Mouse (Mus musculus) limb, embryonic 11.5 days (tissue): ENCODE data around the gene Nmur2. TPM values are rescaled to one million over a fixed set of nuclear protein-coding genes. Genes with fewer than 3 reads are reported as not detected.

Experiments
- ATAC-seq: fragments of 200-750 bp; cut with Nextera tagmentation; 2 replicates; pipeline ENCODE4 v1.8.0; 2017; ENCODE audit warnings: low read depth; ENCODE audit not compliant: insufficient number of reproducible peaks, low FRiP score, low TSS enrichment
- DNase-seq: peaks from one replicate; pipeline ENCODE4 v3.0.0-alpha.2; 2015; ENCODE audit warnings: low spot score
- H3K27ac ChIP-seq: fragments of 300-500 bp; sonication (generic); replicated peaks from 2 replicates; pipeline ENCODE4 v1.5.1; 2014; ENCODE audit warnings: low read depth, mild to moderate bottlenecking, low read length
- H3K27me3 ChIP-seq: fragments of 300-500 bp; sonication (generic); 2 replicates; pipeline ENCODE4 v1.6.1; 2014; ENCODE audit warnings: mild to moderate bottlenecking, low read length, mixed read lengths; ENCODE audit not compliant: control insufficient read depth, insufficient read depth
- H3K36me3 ChIP-seq: fragments of 300-500 bp; sonication (generic); 2 replicates; pipeline ENCODE4 v1.6.1; 2014; ENCODE audit warnings: mild to moderate bottlenecking, low read length, moderate library complexity, mixed read lengths; ENCODE audit not compliant: control insufficient read depth, insufficient read depth
- H3K4me1 ChIP-seq: fragments of 300-500 bp; sonication (generic); 2 replicates; pipeline ENCODE4 v1.6.1; 2014; ENCODE audit warnings: low read length, mixed read lengths; ENCODE audit not compliant: control insufficient read depth, insufficient read depth
- H3K4me2 ChIP-seq: fragments of 300-500 bp; sonication (generic); 2 replicates; pipeline ENCODE4 v1.6.1; 2014; ENCODE audit warnings: low read depth, mild to moderate bottlenecking, moderate library complexity; ENCODE audit not compliant: severe bottlenecking
- H3K4me3 ChIP-seq: fragments of 300-500 bp; sonication (generic); 2 replicates; pipeline ENCODE4 v1.5.1; 2014; ENCODE audit warnings: low read depth, low read length
- H3K9ac ChIP-seq: fragments of 300-500 bp; sonication (generic); 2 replicates; pipeline ENCODE4 v1.6.1; 2014; ENCODE audit warnings: mild to moderate bottlenecking, low read length
- H3K9me3 ChIP-seq: fragments of 300-500 bp; sonication (generic); 2 replicates; pipeline ENCODE4 v1.6.1; 2016; ENCODE audit warnings: low read length; ENCODE audit not compliant: control insufficient read depth
- WGBS: fragments of 180-500 bp; shearing (Covaris S2); extraction: QIAGEN DNeasy Blood & Tissue Kit; methylation state at CpG from one replicate; pipeline ENCODE4 v1.1.7; 2014; 5-methylcytosine and 5-hydroxymethylcytosine counted together
- polyA plus RNA-seq: library from polyadenylated mRNA; unstranded; fragments of >200 nt; fragmentation: Nextera tagmentation; extraction: Ambion mirVana; gene quantifications from 2 replicates; pipeline ENCODE4 v1.2.1, GENCODE M21; 2014

Gene Nmur2
- polyA plus RNA-seq: not detected in 2 replicates

DNA sequence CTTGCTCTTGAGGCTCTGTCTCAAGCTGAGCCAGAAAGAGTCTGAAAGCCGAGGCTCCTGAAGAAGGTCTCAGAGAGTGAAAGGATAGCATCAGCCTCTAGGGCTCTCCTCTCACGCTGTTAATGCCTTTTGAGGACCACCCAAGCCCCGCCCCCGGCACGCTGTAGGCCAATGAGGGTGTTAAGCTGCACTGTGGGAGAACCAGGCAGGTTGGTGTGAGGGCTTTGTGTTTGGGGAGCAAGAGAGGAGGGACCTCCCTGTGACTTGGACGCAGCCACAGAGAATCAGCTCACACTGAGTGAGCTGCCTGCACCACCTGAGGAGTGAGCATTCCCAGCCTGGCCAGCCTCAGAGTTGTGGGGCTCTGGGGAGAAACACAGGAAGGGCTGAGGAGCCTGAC lies at the start of gene Nmur2:
Gene Nmur2, minus strand, starts transcription at position 94 of the 400 bp plus-strand sequence.
- Histone ChIP-seq H3K9ac (no peak within 1 kb of the TSS), H3K27ac (no peak within 1 kb of the TSS), H3K4me2 (no peak within 1 kb of the TSS), H3K4me3 (no peak within 1 kb of the TSS), H3K36me3 (no peaks in the 10 kb centered on the region), H3K9me3 (no peaks in the 10 kb centered on the region), H3K27me3 (no peaks in the 10 kb centered on the region), H3K4me1 (no peaks in the 10 kb centered on the region)
- ATAC-seq (no peak), DNase-seq (peak; percentile 35)
- WGBS: 2% methylated on average over 6 of the region's 6 CpGs

DNA sequence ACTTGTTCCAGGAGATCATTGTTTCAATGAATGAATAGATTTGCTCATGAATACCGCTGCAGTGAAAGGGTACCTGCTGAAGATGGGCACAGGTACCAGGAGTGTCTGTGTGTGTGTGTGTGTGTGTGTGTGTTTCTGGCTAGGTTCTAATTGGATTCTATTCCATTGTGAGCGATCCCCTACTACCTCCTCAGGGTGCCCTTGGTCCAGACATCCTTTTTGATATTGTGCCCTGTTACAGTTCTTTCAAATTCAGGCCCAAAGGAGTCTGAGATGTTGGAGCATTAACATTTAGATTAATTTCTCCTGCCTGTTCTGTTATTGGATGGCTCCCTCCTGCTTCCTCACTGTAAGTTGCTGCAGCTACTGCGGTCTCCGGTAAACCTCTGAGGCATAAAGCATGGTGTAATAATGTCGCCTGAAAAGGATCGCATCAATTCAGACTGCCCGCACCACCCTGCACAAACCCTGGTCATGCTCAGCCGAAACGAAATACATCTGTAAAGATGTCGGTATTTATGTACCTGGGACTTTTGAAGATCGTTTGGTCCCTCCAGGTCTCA lies 48.4 kb upstream of the Nmur2 start:
- WGBS: 83% methylated on average over 11 of the region's 11 CpGs
- Histone ChIP-seq H3K9ac (no peak overlapping the region), H3K27me3 (no peaks in the 10 kb centered on the region), H3K27ac (no peak overlapping the region), H3K4me3 (no peak overlapping the region), H3K4me1 (no peaks in the 10 kb centered on the region), H3K4me2 (no peak overlapping the region), H3K36me3 (no peaks in the 10 kb centered on the region), H3K9me3 (no peaks in the 10 kb centered on the region)
- ATAC-seq: no peak
- DNase-seq: no peak

GRCm38 (mm10) chr11:56072131-56072530 lies 31.3 kb upstream of the Nmur2 start:
- H3K4me1 ChIP-seq: no peaks in the 10 kb centered on the region
- H3K9me3 ChIP-seq: no peaks in the 10 kb centered on the region
- no peak overlapping the region for H3K4me2 ChIP-seq
- H3K36me3 ChIP-seq: no peaks in the 10 kb centered on the region
- no peak for ATAC-seq
- H3K27ac ChIP-seq: no peak overlapping the region
- no peak overlapping the region for H3K4me3 ChIP-seq
- H3K9ac ChIP-seq: no peak overlapping the region
- no peaks in the 10 kb centered on the region for H3K27me3 ChIP-seq
- 58% methylated on average over 7 of the region's 7 CpGs for WGBS
- DNase-seq: no peak

- Histone ChIP-seq H3K4me2 (no peak overlapping the region), H3K9ac (no peak overlapping the region), H3K9me3 (no peaks in the 10 kb centered on the region), H3K4me1 (0 out of 2 replicates have a peak, but pooled peaks cover 2% of the 10 kb centered on the region), H3K27ac (no peak overlapping the region), H3K4me3 (no peak overlapping the region), H3K27me3 (no peaks in the 10 kb centered on the region), H3K36me3 (no peaks in the 10 kb centered on the region)
- no peak for ATAC-seq
- DNase-seq: no peak
- 87% methylated on average over 2 of the region's 2 CpGs for WGBS
These were observed 28.8 kb upstream of the Nmur2 start for GRCm38 (mm10) chr11:56069658-56070057.

GRCm38 (mm10) chr11:56065147-56065546 lies 24.3 kb upstream of the Nmur2 start:
- no peak for DNase-seq
- 95% methylated on average over 2 of the region's 2 CpGs for WGBS
- Histone ChIP-seq H3K27ac (no peak overlapping the region), H3K9me3 (no peaks in the 10 kb centered on the region), H3K4me3 (no peak overlapping the region), H3K4me1 (0 out of 2 replicates have a peak, but pooled peaks cover 3% of the 10 kb centered on the region), H3K9ac (no peak overlapping the region), H3K36me3 (no peaks in the 10 kb centered on the region), H3K4me2 (no peak overlapping the region), H3K27me3 (no peaks in the 10 kb centered on the region)
- ATAC-seq: no peak

GRCm38 (mm10) chr11:56064575-56064974 lies 23.8 kb upstream of the Nmur2 start:
- Histone ChIP-seq H3K36me3 (no peaks in the 10 kb centered on the region), H3K4me1 (0 out of 2 replicates have a peak, but pooled peaks cover 3% of the 10 kb centered on the region), H3K27ac (no peak overlapping the region), H3K9me3 (no peaks in the 10 kb centered on the region), H3K4me3 (no peak overlapping the region), H3K27me3 (no peaks in the 10 kb centered on the region), H3K4me2 (no peak overlapping the region), H3K9ac (no peak overlapping the region)
- ATAC-seq: no peak
- 43% methylated on average over 4 of the region's 4 CpGs for WGBS
- DNase-seq: no peak

DNA sequence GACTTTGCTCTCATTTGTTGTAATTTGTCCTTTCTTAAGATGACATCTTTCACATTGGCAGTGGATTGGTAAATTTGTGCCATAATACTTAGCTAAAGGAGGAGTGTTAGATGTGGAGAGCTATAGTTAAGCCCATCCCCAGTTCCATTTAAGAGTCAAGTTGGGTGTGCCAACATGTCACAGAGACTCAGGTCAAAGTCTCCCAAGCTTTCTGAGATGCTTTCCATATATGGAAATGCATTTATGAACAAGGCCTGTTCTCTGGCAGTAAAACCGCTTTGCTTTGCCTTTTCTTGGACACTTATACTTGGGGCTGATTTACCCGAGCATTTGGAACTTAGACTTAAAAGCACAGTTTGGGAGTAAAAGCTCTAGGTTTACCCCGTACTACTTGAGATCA lies 18.4 kb upstream of the Nmur2 start:
- H3K4me3 ChIP-seq: no peak overlapping the region
- DNase-seq (no peak), ATAC-seq (no peak)
- H3K9ac ChIP-seq: no peak overlapping the region
- H3K36me3 ChIP-seq: no peaks in the 10 kb centered on the region
- no peaks in the 10 kb centered on the region for H3K9me3 ChIP-seq
- H3K4me1 ChIP-seq: no peaks in the 10 kb centered on the region
- no peak overlapping the region for H3K4me2 ChIP-seq
- no peak overlapping the region for H3K27ac ChIP-seq
- H3K27me3 ChIP-seq: no peaks in the 10 kb centered on the region
- 74% methylated on average over 3 of the region's 3 CpGs for WGBS

DNA sequence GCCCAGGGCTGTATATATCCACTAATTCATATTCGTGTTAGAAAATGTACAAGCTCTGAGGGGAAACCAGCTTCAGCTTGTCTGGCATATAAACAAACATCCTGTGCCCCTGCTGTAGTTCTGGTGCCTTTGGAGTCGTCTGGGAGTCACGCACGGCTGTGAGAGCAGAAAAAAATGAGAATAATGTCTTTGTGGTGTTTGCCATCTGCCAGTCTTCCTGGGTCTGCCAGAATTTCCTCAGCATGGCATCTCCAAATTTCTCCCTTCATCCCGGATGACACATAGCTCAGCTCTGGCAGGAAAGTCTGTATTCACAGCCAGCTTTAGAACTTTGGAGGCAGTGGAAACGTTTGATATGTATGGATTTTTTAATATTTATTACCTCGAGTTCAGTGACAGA lies 13.6 kb upstream of the Nmur2 start:
- WGBS: 84% methylated on average over 7 of the region's 7 CpGs
- H3K4me3 ChIP-seq: no peak overlapping the region
- no peak overlapping the region for H3K4me2 ChIP-seq
- H3K36me3 ChIP-seq: no peaks in the 10 kb centered on the region
- ATAC-seq (no peak), DNase-seq (no peak)
- H3K4me1 ChIP-seq: no peaks in the 10 kb centered on the region
- H3K27ac ChIP-seq: no peak overlapping the region
- no peaks in the 10 kb centered on the region for H3K27me3 ChIP-seq
- H3K9me3 ChIP-seq: no peaks in the 10 kb centered on the region
- H3K9ac ChIP-seq: no peak overlapping the region

DNA sequence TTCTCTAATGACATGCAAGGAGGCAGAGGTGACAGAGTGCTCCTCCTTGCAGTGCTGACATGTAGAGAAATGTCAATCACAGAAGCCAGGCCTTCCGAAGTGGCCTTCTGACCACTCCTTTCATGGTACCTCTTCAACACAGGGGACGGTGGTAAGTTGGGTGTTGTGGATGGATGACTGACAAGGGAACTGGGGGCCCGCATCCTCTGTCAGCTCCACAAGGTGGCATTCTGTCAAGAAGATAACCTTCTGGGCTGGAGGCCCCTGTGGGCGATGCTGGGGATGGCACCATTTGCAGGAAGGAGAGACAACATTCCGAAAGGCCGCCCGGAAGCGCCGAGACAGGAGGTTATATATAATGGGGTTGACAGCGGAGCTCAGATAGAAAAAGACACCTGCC lies 14.0 kb downstream of the Nmur2 start:
- H3K4me1 ChIP-seq: no peaks in the 10 kb centered on the region
- 83% methylated on average over 10 of the region's 10 CpGs for WGBS
- no peak overlapping the region for H3K4me3 ChIP-seq
- H3K9ac ChIP-seq: no peak overlapping the region
- H3K27me3 ChIP-seq: no peaks in the 10 kb centered on the region
- ATAC-seq: no peak
- no peaks in the 10 kb centered on the region for H3K36me3 ChIP-seq
- H3K27ac ChIP-seq: no peak overlapping the region
- H3K4me2 ChIP-seq: no peak overlapping the region
- no peak for DNase-seq
- no peaks in the 10 kb centered on the region for H3K9me3 ChIP-seq
